Mouse (Mus musculus) left cerebral cortex, adult 8-10 months (tissue): ENCODE measurements around the gene Stxbp2. TPM values are rescaled to one million over a fixed set of nuclear protein-coding genes. Genes with fewer than 3 reads are reported as not detected.

ENCODE experiments used
- DNase-seq, 2 experiments: peaks; one replicate each; pipeline ENCODE4 v3.0.0; 2022; ENCODE audit warnings: low spot score in 2 of 2
- total RNA-seq, 4 experiments: library from RNA; stranded (reverse); gene quantifications; 2 replicates each; pipeline ENCODE4 v1.2.4; 2022

Gene Stxbp2
- total RNA-seq, 4 experiments from 2014 or later = 55.4 to 80.3 (median 63.3) TPM

GRCm38 (mm10) chr8:3631478-3631875 lies 722 bp downstream of the Stxbp2 start:
- no peak for DNase-seq

GRCm38 (mm10) chr8:3645804-3646203 lies 15.0 kb downstream of the Stxbp2 start:
- DNase-seq = no peak

GRCm38 (mm10) chr8:3646824-3647531 lies 16.2 kb downstream of the Stxbp2 start:
- DNase-seq = no peak

GRCm38 (mm10) chr8:3647561-3647960 lies 16.8 kb downstream of the Stxbp2 start:
- DNase-seq = no peak

- no peak for DNase-seq
These were observed 17.5 kb downstream of the Stxbp2 start for GRCm38 (mm10) chr8:3648268-3648667.

- no peak for DNase-seq
These were observed 18.2 kb downstream of the Stxbp2 start for GRCm38 (mm10) chr8:3648990-3649389.

GRCm38 (mm10) chr8:3652845-3653244 lies 22.1 kb downstream of the Stxbp2 start:
- no peak for DNase-seq

- no peak for DNase-seq
These were observed 24.2 kb downstream of the Stxbp2 start for GRCm38 (mm10) chr8:3654726-3655508.

GRCm38 (mm10) chr8:3655526-3655925 lies 24.8 kb downstream of the Stxbp2 start, which contains the start of gene Retn:
Gene Retn, plus strand, starts transcription at chr8:3655770.
- no peak for DNase-seq

GRCm38 (mm10) chr8:3656725-3657381 lies 26.1 kb downstream of the Stxbp2 start:
- no peak for DNase-seq

GRCm38 (mm10) chr8:3660889-3661288 lies 30.1 kb downstream of the Stxbp2 start:
- DNase-seq = no peak

- no peak for DNase-seq
These were observed 33.6 kb downstream of the Stxbp2 start for GRCm38 (mm10) chr8:3664405-3664804.

GRCm38 (mm10) chr8:3665507-3665906 lies 34.8 kb downstream of the Stxbp2 start, which contains the start of gene Mcemp1:
Gene Mcemp1, plus strand, starts transcription at chr8:3665754.
- no peak for DNase-seq

- DNase-seq = no peak
These were observed 39.6 kb downstream of the Stxbp2 start for GRCm38 (mm10) chr8:3670388-3670787.

- DNase-seq = peak; percentile 74 to 88
These were observed 41.3 kb downstream of the Stxbp2 start, which contains the start of gene Fcor for GRCm38 (mm10) chr8:3671980-3672491. Gene Fcor, minus strand, starts transcription at chr8:3672362.

GRCm38 (mm10) chr8:3674671-3675070 lies 43.9 kb downstream of the Stxbp2 start:
- DNase-seq = no peak

- peak; percentile 90 to 91 for DNase-seq
These were observed 45.6 kb downstream of the Stxbp2 start, which contains the start of gene Trappc5 for GRCm38 (mm10) chr8:3676131-3676992. Gene Trappc5, plus strand, starts transcription at chr8:3676299.

- DNase-seq = no peak
These were observed 46.3 kb downstream of the Stxbp2 start for GRCm38 (mm10) chr8:3676993-3677579.

GRCm38 (mm10) chr8:3678831-3679230 lies 48.1 kb downstream of the Stxbp2 start:
- no peak for DNase-seq

GRCm38 (mm10) chr8:3679236-3679635 lies 48.5 kb downstream of the Stxbp2 start:
- DNase-seq = no peak
